Mouse (Mus musculus): ENCODE data around the gene Mpz. TPM values are rescaled to one million over a fixed set of nuclear protein-coding genes. Genes with fewer than 3 reads are reported as not detected.
A peak's percentile ranks its signal among the peaks of the same experiment; 100 is the strongest.
"Not testable (repeated sequence)": the region's sequence is repeated elsewhere in the genome, so short reads cannot be mapped to it uniquely, and the experiment has no call there.

Gene Mpz
- polyA plus RNA-seq, 1 experiment: 1.3 TPM

GRCm38 (mm10) chr1:171135600-171135999 lies 14.9 kb upstream of the Mpz start:
- Histone ChIP-seq H3K36me3 (ENCODE audit: control insufficient read depth, insufficient read depth, low read length, poor library complexity, severe bottlenecking) (peaks cover 36% of the 10 kb centered on the region), H3K4me3 (ENCODE audit: low read depth, low read length) (no peak overlapping the region)

GRCm38 (mm10) chr1:171137486-171138155 lies 12.9 kb upstream of the Mpz start:
- not testable (repeated sequence) for H3K4me3 ChIP-seq (ENCODE audit: low read depth, low read length); H3K9me3 ChIP-seq (replicated peaks; ENCODE audit: control insufficient read depth, insufficient read depth, low read length, poor library complexity, severe bottlenecking); H3K4me1 ChIP-seq (ENCODE audit: control insufficient read depth, insufficient read depth, low read length); H3K27me3 ChIP-seq (ENCODE audit: control insufficient read depth, insufficient read depth, low read length, poor library complexity, severe bottlenecking)
- H3K9ac ChIP-seq (ENCODE audit: low read depth, poor library complexity, severe bottlenecking): peak overlapping the region; percentile 57
- peak overlapping the region; percentile 95 for H3K27ac ChIP-seq (ENCODE audit: insufficient read depth, low read length)
- TF ChIP-seq EP300 (IDR thresholded peaks at IDR 0.05; ENCODE audit: insufficient read depth, low read depth, low read length): peak; percentile 92
- peaks cover 40% of the 10 kb centered on the region for H3K36me3 ChIP-seq (ENCODE audit: control insufficient read depth, insufficient read depth, low read length, poor library complexity, severe bottlenecking)

More at GRCm38 (mm10) chr1:171135600-171135999, 14.9 kb upstream of the Mpz start:
- Histone ChIP-seq H3K27ac (ENCODE audit: insufficient read depth, low read length) (peak overlapping the region; percentile 6), H3K4me1 (ENCODE audit: control insufficient read depth, insufficient read depth, low read length) (peaks cover 2% of the 10 kb centered on the region), H3K9ac (ENCODE audit: low read depth, poor library complexity, severe bottlenecking) (no peak overlapping the region), H3K9me3 (replicated peaks; ENCODE audit: control insufficient read depth, insufficient read depth, low read length, poor library complexity, severe bottlenecking) (no peaks in the 10 kb centered on the region), H3K27me3 (ENCODE audit: control insufficient read depth, insufficient read depth, low read length, poor library complexity, severe bottlenecking) (no peaks in the 10 kb centered on the region)
- no peak for TF ChIP-seq CTCF (IDR thresholded peaks at IDR 0.05; ENCODE audit: low read depth, low read length)
- TF ChIP-seq EP300 (IDR thresholded peaks at IDR 0.05; ENCODE audit: insufficient read depth, low read depth, low read length): no peak

- not testable (repeated sequence) for H3K4me1 ChIP-seq (ENCODE audit: control insufficient read depth, insufficient read depth, low read length); H3K9me3 ChIP-seq (replicated peaks; ENCODE audit: control insufficient read depth, insufficient read depth, low read length, poor library complexity, severe bottlenecking)
These were observed 7.5 kb upstream of the Mpz start for GRCm38 (mm10) chr1:171142981-171143380.

GRCm38 (mm10) chr1:171150838-171151391 lies 404 bp downstream of the Mpz start:
- TF ChIP-seq EP300 (IDR thresholded peaks at IDR 0.05; ENCODE audit: insufficient read depth, low read depth, low read length) (no peak), CTCF (IDR thresholded peaks at IDR 0.05; ENCODE audit: low read depth, low read length) (no peak), POLR2A (IDR thresholded peaks at IDR 0.05; ENCODE audit: insufficient read depth, low read length) (no peak)
- Histone ChIP-seq H3K36me3 (ENCODE audit: control insufficient read depth, insufficient read depth, low read length, poor library complexity, severe bottlenecking) (0 out of 2 replicates have a peak, but pooled peaks cover 1% of the 10 kb centered on the region), H3K27me3 (ENCODE audit: control insufficient read depth, insufficient read depth, low read length, poor library complexity, severe bottlenecking) (no peaks in the 10 kb centered on the region), H3K4me3 (ENCODE audit: low read depth, low read length) (peak overlapping the region; percentile 63), H3K9me3 (replicated peaks; ENCODE audit: control insufficient read depth, insufficient read depth, low read length, poor library complexity, severe bottlenecking) (no peaks in the 10 kb centered on the region), H3K4me1 (ENCODE audit: control insufficient read depth, insufficient read depth, low read length) (no peaks in the 10 kb centered on the region), H3K27ac (ENCODE audit: insufficient read depth, low read length) (no peak overlapping the region), H3K9ac (ENCODE audit: low read depth, poor library complexity, severe bottlenecking) (peak overlapping the region; percentile 51)

More at GRCm38 (mm10) chr1:171142981-171143380, 7.5 kb upstream of the Mpz start:
- H3K27me3 ChIP-seq (ENCODE audit: control insufficient read depth, insufficient read depth, low read length, poor library complexity, severe bottlenecking); H3K27ac ChIP-seq (ENCODE audit: insufficient read depth, low read length); H3K4me3 ChIP-seq (ENCODE audit: low read depth, low read length); H3K9ac ChIP-seq (ENCODE audit: low read depth, poor library complexity, severe bottlenecking): not testable (repeated sequence)
- peaks cover 25% of the 10 kb centered on the region for H3K36me3 ChIP-seq (ENCODE audit: control insufficient read depth, insufficient read depth, low read length, poor library complexity, severe bottlenecking)

- Histone ChIP-seq H3K4me1 (ENCODE audit: control insufficient read depth, insufficient read depth, low read length) (no peaks in the 10 kb centered on the region), H3K27ac (ENCODE audit: insufficient read depth, low read length) (no peak overlapping the region), H3K9me3 (replicated peaks; ENCODE audit: control insufficient read depth, insufficient read depth, low read length, poor library complexity, severe bottlenecking) (no peaks in the 10 kb centered on the region)
These were observed 1.5 kb downstream of the Mpz start for GRCm38 (mm10) chr1:171151966-171152365.

GRCm38 (mm10) chr1:171156644-171157043 lies 6.1 kb downstream of the Mpz start:
- no peaks in the 10 kb centered on the region for H3K27me3 ChIP-seq (ENCODE audit: control insufficient read depth, insufficient read depth, low read length, poor library complexity, severe bottlenecking)
- no peaks in the 10 kb centered on the region for H3K9me3 ChIP-seq (replicated peaks; ENCODE audit: control insufficient read depth, insufficient read depth, low read length, poor library complexity, severe bottlenecking)
- no peak overlapping the region for H3K9ac ChIP-seq (ENCODE audit: low read depth, poor library complexity, severe bottlenecking)
- H3K36me3 ChIP-seq (ENCODE audit: control insufficient read depth, insufficient read depth, low read length, poor library complexity, severe bottlenecking): no peaks in the 10 kb centered on the region
- no peak overlapping the region for H3K27ac ChIP-seq (ENCODE audit: insufficient read depth, low read length)
- no peak overlapping the region for H3K4me3 ChIP-seq (ENCODE audit: low read depth, low read length)
- no peaks in the 10 kb centered on the region for H3K4me1 ChIP-seq (ENCODE audit: control insufficient read depth, insufficient read depth, low read length)
- TF ChIP-seq POLR2A (IDR thresholded peaks at IDR 0.05; ENCODE audit: insufficient read depth, low read length) (no peak), CTCF (IDR thresholded peaks at IDR 0.05; ENCODE audit: low read depth, low read length) (no peak), EP300 (IDR thresholded peaks at IDR 0.05; ENCODE audit: insufficient read depth, low read depth, low read length) (no peak)

More at GRCm38 (mm10) chr1:171151966-171152365, 1.5 kb downstream of the Mpz start:
- no peak for TF ChIP-seq EP300 (IDR thresholded peaks at IDR 0.05; ENCODE audit: insufficient read depth, low read depth, low read length)
- no peak for TF ChIP-seq POLR2A (IDR thresholded peaks at IDR 0.05; ENCODE audit: insufficient read depth, low read length)
- no peak for TF ChIP-seq CTCF (IDR thresholded peaks at IDR 0.05; ENCODE audit: low read depth, low read length)
- Histone ChIP-seq H3K4me3 (ENCODE audit: low read depth, low read length) (no peak overlapping the region), H3K9ac (ENCODE audit: low read depth, poor library complexity, severe bottlenecking) (no peak overlapping the region), H3K27me3 (ENCODE audit: control insufficient read depth, insufficient read depth, low read length, poor library complexity, severe bottlenecking) (no peaks in the 10 kb centered on the region), H3K36me3 (ENCODE audit: control insufficient read depth, insufficient read depth, low read length, poor library complexity, severe bottlenecking) (no peaks in the 10 kb centered on the region)

All from ES-Bruce4 (cell line).